Mouse (Mus musculus) cortical plate, adult 2 months (tissue): ENCODE measurements around the gene Dkkl1.

Source experiments
- CTCF ChIP-seq: fragments of 200-500 bp; IDR thresholded peaks from 2 replicates; pipeline ENCODE4 v1.5.1; 2011; ENCODE audit warnings: mild to moderate bottlenecking, control low read depth, low read length; ENCODE audit not compliant: insufficient read depth; ENCODE audit errors: extremely low read depth
- POLR2A ChIP-seq: fragments of 200-500 bp; IDR thresholded peaks from 2 replicates; pipeline ENCODE4 v1.6.1; 2011; ENCODE audit warnings: mild to moderate bottlenecking, low read length, control low read depth; ENCODE audit not compliant: insufficient read depth; ENCODE audit errors: extremely low read depth

DNA sequence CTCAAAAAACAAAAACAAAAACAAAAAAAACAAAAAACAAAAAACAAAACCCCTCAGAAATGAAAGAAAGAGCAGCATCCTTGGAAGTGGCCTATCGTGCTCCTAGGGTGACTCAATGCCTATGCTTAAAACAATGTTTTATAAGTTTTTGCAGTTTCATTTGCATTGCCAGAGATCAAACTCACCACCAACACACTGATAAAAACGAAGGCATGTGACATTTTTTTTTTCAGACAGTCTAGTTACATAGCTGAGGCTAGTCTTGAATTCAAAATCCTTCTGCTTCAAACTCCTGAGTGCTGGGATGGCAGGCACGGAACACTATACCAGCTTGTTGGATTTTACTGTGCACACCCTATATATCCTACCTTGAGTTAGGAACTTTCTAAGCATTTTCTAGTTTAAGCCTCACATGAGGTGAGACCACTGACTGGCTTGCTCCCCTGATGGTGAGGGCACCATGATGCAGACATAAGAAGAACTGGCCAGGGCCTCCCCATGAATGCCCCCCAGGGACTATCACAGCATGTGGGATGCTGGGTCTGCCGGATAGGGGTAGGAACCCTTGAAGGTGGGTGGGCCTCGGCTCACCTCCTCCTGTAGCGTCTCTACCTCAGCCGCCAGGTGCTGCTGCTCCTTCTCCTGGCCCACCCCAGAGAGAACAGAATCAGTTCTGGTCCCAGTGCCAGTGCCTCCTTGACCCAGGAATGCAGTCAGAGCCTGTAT lies 19.2 kb downstream of the Dkkl1 start:
- no peak for TF ChIP-seq CTCF
- TF ChIP-seq POLR2A, result no peak
